Mouse (Mus musculus): ENCODE results near the gene Kcnn3. TPM values are rescaled to one million over a fixed set of nuclear protein-coding genes. Genes with fewer than 3 reads are reported as not detected.

The Kcnn3 gene
- polyA plus RNA-seq, 2 experiments, result 0.03 TPM; not detected in 1

- no peak for ATAC-seq (ENCODE audit: insufficient read depth)
- Histone ChIP-seq H3K9ac (replicated peaks) (no peak overlapping the region), H3K27ac (no peak overlapping the region), H3K4me3 (ENCODE audit: insufficient read depth in 1 of 2, low read depth in 2 of 2, low read length in 2 of 2) (no peak overlapping the region), H3K4me1 (replicated peaks; ENCODE audit: control insufficient read depth in 2 of 2, insufficient read depth in 2 of 2, low read length in 1 of 2) (no peaks in the 10 kb centered on the region), H3K27me3 (ENCODE audit: control insufficient read depth, insufficient read depth, low read length) (no peaks in the 10 kb centered on the region), H3K9me3 (ENCODE audit: control insufficient read depth, low read length) (no peaks in the 10 kb centered on the region), H3K36me3 (replicated peaks; ENCODE audit: control insufficient read depth, insufficient read depth, low read depth) (no peaks in the 10 kb centered on the region), H3K4me2 (ENCODE audit: low read depth) (no peak overlapping the region)
- TF ChIP-seq CTCF (IDR thresholded peaks at IDR 0.05; ENCODE audit: low read depth) (peak; percentile 26; the same call in 1 of the 2 replicates), EP300 (IDR thresholded peaks at IDR 0.05; ENCODE audit: low read depth) (no peak)
- DNase-seq (ENCODE audit: low read depth in 3 of 3, low spot score in 3 of 3), result no peak
Observed at GRCm38 (mm10) chr3:89501486-89501885, 18.5 kb upstream of the Kcnn3 start.

- 32% methylated on average over 7 of the region's 7 CpGs for WGBS (ENCODE audit: insufficient replicate concordance)
- no peak for ATAC-seq (ENCODE audit: insufficient read depth)
Observed at GRCm38 (mm10) chr3:89502551-89502950, 17.4 kb upstream of the Kcnn3 start.

GRCm38 (mm10) chr3:89508041-89508440, 11.9 kb upstream of the Kcnn3 start:
- Histone ChIP-seq H3K27ac (no peak overlapping the region), H3K4me3 (ENCODE audit: insufficient read depth in 1 of 2, low read depth in 2 of 2, low read length in 2 of 2) (no peak overlapping the region), H3K9me3 (ENCODE audit: control insufficient read depth, low read length) (no peaks in the 10 kb centered on the region), H3K27me3 (ENCODE audit: control insufficient read depth, insufficient read depth, low read length) (peaks cover 2% of the 10 kb centered on the region), H3K9ac (replicated peaks) (no peak overlapping the region), H3K4me2 (ENCODE audit: low read depth) (no peak overlapping the region), H3K4me1 (replicated peaks; ENCODE audit: control insufficient read depth in 2 of 2, insufficient read depth in 2 of 2, low read length in 1 of 2) (no peaks in the 10 kb centered on the region), H3K36me3 (replicated peaks; ENCODE audit: control insufficient read depth, insufficient read depth, low read depth) (no peaks in the 10 kb centered on the region)
- ATAC-seq (ENCODE audit: insufficient read depth) (no peak), DNase-seq (ENCODE audit: low read depth in 3 of 3, low spot score in 3 of 3) (no peak)
- TF ChIP-seq CTCF (IDR thresholded peaks at IDR 0.05; ENCODE audit: low read depth) (no peak), EP300 (IDR thresholded peaks at IDR 0.05; ENCODE audit: low read depth) (no peak)
- 44% methylated on average over 9 of the region's 9 CpGs for WGBS (ENCODE audit: insufficient replicate concordance)

More at GRCm38 (mm10) chr3:89502551-89502950, 17.4 kb upstream of the Kcnn3 start:
- H3K4me2 ChIP-seq (ENCODE audit: low read depth), result no peak overlapping the region
- no peak for DNase-seq (ENCODE audit: low read depth in 3 of 3, low spot score in 3 of 3)
- no peaks in the 10 kb centered on the region for H3K27me3 ChIP-seq (ENCODE audit: control insufficient read depth, insufficient read depth, low read length)
- TF ChIP-seq CTCF (IDR thresholded peaks at IDR 0.05; ENCODE audit: low read depth) (no peak), EP300 (IDR thresholded peaks at IDR 0.05; ENCODE audit: low read depth) (no peak)
- H3K9ac ChIP-seq (replicated peaks), result no peak overlapping the region
- H3K4me1 ChIP-seq (replicated peaks; ENCODE audit: control insufficient read depth in 2 of 2, insufficient read depth in 2 of 2, low read length in 1 of 2), result no peaks in the 10 kb centered on the region
- no peak overlapping the region for H3K4me3 ChIP-seq (ENCODE audit: insufficient read depth in 1 of 2, low read depth in 2 of 2, low read length in 2 of 2)
- H3K36me3 ChIP-seq (replicated peaks; ENCODE audit: control insufficient read depth, insufficient read depth, low read depth), result no peaks in the 10 kb centered on the region
- H3K27ac ChIP-seq, result no peak overlapping the region
- H3K9me3 ChIP-seq (ENCODE audit: control insufficient read depth, low read length), result no peaks in the 10 kb centered on the region

GRCm38 (mm10) chr3:89510979-89511378, 9.0 kb upstream of the Kcnn3 start:
- Histone ChIP-seq H3K9ac (replicated peaks) (no peak overlapping the region), H3K27ac (no peak overlapping the region), H3K36me3 (replicated peaks; ENCODE audit: control insufficient read depth, insufficient read depth, low read depth) (no peaks in the 10 kb centered on the region), H3K27me3 (ENCODE audit: control insufficient read depth, insufficient read depth, low read length) (peaks cover 2% of the 10 kb centered on the region), H3K4me2 (ENCODE audit: low read depth) (no peak overlapping the region), H3K9me3 (ENCODE audit: control insufficient read depth, low read length) (no peaks in the 10 kb centered on the region), H3K4me3 (ENCODE audit: insufficient read depth in 1 of 2, low read depth in 2 of 2, low read length in 2 of 2) (no peak overlapping the region), H3K4me1 (replicated peaks; ENCODE audit: control insufficient read depth in 2 of 2, insufficient read depth in 2 of 2, low read length in 1 of 2) (no peaks in the 10 kb centered on the region)
- ATAC-seq (ENCODE audit: insufficient read depth) (no peak), DNase-seq (ENCODE audit: low read depth in 3 of 3, low spot score in 3 of 3) (no peak)
- TF ChIP-seq CTCF (IDR thresholded peaks at IDR 0.05; ENCODE audit: low read depth) (peak; percentile 59), EP300 (IDR thresholded peaks at IDR 0.05; ENCODE audit: low read depth) (no peak)
- 14% methylated on average over 4 of the region's 4 CpGs for WGBS (ENCODE audit: insufficient replicate concordance)

- H3K9me3 ChIP-seq (ENCODE audit: control insufficient read depth, low read length), result no peaks in the 10 kb centered on the region; the same call in 1 of the 2 replicates
- H3K4me3 ChIP-seq (ENCODE audit: insufficient read depth in 1 of 2, low read depth in 2 of 2, low read length in 2 of 2), result no peak overlapping the region
- no peaks in the 10 kb centered on the region for H3K4me1 ChIP-seq (replicated peaks; ENCODE audit: control insufficient read depth in 2 of 2, insufficient read depth in 2 of 2, low read length in 1 of 2)
- no peak overlapping the region for H3K27ac ChIP-seq
- H3K36me3 ChIP-seq (replicated peaks; ENCODE audit: control insufficient read depth, insufficient read depth, low read depth), result no peaks in the 10 kb centered on the region
- ATAC-seq (ENCODE audit: insufficient read depth) (no peak), DNase-seq (ENCODE audit: low read depth in 3 of 3, low spot score in 3 of 3) (no peak)
- WGBS (ENCODE audit: insufficient replicate concordance), result 31% methylated on average over 15 of the region's 15 CpGs
- TF ChIP-seq EP300 (IDR thresholded peaks at IDR 0.05; ENCODE audit: low read depth) (no peak), CTCF (IDR thresholded peaks at IDR 0.05; ENCODE audit: low read depth) (no peak)
- H3K9ac ChIP-seq (replicated peaks), result no peak overlapping the region
- no peak overlapping the region for H3K4me2 ChIP-seq (ENCODE audit: low read depth)
- H3K27me3 ChIP-seq (ENCODE audit: control insufficient read depth, insufficient read depth, low read length), result peaks cover 2% of the 10 kb centered on the region
Observed at GRCm38 (mm10) chr3:89511400-89511799, 8.6 kb upstream of the Kcnn3 start.
